Mouse (Mus musculus): Measurements from ENCODE around the gene 0610009B22Rik.

0610009B22Rik gene

DNA sequence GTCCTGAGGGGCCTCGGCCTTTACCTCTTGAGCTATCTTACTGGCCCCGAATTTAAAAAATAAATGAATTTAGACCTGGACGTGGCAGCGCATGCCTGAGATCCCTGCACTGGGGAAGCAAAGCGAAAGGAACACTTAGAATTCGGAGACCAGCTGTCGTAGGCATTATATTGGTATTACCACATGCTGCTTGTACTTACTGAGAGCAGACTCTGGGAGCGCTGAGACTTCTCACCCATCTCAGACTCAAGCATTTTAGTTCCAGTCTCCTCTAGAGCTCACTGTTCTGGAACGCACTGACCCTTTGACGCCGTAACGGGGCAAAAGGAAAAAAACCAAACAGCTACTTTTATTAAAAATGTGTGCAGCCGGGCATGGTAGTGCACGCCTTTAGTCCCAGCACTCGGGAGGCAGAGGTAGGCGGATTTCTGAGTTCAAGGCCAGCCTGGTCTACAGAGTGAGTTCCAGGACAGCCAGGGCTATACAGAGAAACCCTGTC, 26.8 kb downstream of the 0610009B22Rik start:
- DNase-seq (ENCODE audit: low read depth, low spot score), result no peak

DNA sequence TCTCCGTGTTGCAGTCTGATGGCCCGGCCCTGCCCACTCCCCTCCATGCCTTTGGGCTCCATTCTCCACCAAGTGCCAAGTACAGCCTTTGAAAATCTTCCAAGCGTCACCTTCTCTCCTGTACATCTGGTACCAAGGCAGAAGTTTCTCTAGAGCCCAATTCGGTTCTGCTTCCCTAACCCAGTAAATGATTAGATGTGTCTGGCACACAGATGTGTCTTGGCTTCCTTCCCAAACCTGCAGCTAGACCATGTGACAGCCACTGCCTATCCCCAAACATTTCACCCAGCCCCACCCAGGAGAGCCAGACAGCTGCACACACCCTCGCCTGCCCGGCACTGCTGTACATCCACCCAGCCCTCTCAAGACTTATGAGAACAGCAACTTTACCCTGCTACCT, 30.0 kb downstream of the 0610009B22Rik start:
- DNase-seq (ENCODE audit: low read depth, low spot score), result no peak

DNA sequence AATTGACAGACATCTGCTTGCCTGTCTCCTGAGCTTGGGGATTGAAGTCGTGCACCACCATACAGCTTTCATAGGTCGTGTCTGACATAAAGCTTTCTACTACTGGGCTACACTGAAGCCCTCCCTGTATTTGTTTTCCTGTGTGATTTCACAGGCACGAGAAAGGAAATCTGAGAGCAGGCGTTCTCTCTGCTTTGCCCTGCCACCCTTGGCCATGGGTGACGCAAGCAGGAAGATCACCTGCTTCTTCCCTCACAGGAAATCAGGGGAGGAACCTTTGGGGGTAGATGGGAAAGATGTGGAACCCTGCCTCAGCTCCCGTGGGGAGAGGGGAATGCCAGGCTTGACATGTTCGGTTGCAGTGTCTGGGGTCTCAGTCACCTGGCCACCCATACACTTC, 30.4 kb downstream of the 0610009B22Rik start:
- no peak for DNase-seq (ENCODE audit: low read depth, low spot score)

DNA sequence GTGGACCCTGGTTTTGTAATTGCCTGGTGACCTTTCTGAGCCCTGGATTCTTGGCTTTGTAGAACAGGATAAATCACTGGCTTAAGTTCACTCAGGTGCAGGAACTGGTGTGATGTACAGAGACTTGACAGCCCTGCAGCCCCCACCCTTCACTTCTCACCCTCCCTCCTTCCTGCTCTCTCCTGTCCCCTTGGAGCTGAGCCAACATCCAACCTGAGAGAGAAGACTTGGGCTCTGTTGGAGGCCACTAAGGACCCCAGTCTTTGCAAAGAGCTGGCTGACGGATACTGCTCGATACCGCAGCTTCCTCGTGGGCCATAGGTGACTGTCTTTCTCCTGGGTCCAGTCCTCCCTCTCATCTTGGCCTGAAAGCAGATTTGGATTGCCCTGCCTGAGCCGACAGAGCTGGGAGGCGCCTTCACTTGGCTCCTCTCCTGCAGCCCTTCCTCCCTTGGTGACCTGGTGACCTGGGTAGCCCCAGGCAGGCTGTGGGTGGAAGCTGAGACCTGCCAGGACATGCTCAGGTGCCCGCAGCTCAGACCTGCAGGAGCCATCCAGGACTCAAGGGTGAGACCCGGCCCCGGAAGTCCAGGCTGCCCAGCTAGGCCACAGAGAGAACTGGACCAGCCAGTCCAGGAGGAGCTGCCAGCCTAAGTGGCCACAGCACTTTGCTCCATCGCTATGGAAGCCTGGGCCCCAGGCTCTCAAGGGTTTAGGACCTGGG, 31.7 kb downstream of the 0610009B22Rik start:
- no peak for DNase-seq (ENCODE audit: low read depth, low spot score)

DNA sequence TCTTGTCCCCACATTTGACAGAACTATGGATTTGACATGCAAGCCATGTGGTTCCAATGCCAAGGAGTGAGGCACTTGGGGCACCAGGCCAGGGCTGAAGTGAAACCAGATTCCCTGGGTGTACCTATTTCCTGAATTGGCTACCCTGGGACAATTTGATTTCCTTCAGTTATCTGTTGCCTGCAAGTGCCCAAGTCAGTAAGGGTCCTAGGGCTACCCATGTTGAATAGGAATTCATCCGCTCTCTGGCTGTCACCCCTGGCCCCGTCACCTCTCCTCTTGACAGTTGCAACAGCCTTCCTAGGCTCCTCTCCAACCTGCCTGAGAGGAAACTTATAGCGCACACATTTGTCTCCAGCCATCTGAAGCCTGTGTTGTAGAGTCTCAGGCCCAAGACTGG, 33.8 kb downstream of the 0610009B22Rik start:
- no peak for DNase-seq (ENCODE audit: low read depth, low spot score)

DNA sequence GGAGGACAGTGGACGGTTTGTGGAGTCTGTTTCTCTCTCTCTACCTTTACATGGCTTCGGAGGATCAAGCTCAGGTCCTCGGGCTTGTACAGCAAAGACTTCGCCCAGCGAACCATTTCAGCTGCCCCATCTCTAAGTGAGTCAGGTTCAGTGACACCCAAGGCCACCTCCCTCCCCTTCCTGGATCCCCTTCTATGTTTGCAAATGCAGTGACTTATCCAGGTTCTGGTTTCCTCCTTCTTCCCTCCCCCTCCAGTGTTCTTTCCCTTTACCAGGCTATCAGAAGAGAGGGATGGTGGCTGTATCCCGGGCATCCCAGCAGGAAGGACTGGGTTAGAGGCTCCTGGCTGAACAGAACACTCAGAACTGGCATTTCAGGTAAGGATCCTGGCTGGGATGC, 34.9 kb downstream of the 0610009B22Rik start:
- no peak for DNase-seq (ENCODE audit: low read depth, low spot score)

DNA sequence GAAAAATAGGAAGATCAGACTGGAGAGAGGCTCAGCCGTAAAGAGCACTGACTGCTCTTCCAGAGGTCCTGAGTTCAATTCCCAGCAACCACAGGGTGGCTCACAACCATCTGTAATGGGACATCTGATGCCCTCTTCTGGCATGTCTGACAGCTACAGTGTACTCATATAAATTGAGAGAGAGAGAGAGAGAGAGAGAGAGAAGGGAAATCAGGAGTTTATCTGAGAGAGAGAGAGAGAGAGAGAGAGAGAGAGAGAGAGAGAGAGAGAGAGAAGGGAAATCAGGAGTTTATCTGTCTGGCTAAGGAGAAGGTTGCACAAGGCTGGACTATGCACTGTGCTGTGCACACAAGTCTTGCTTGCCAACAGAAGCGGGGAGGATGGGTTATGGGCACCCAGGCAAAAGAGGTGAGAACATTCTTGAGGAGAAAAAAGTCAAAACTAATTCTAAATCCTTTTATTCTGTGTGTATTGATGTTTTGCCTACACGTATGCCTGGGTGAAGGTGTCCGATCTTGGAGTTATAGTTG, 35.7 kb downstream of the 0610009B22Rik start:
- DNase-seq (ENCODE audit: low read depth, low spot score), result no peak

DNA sequence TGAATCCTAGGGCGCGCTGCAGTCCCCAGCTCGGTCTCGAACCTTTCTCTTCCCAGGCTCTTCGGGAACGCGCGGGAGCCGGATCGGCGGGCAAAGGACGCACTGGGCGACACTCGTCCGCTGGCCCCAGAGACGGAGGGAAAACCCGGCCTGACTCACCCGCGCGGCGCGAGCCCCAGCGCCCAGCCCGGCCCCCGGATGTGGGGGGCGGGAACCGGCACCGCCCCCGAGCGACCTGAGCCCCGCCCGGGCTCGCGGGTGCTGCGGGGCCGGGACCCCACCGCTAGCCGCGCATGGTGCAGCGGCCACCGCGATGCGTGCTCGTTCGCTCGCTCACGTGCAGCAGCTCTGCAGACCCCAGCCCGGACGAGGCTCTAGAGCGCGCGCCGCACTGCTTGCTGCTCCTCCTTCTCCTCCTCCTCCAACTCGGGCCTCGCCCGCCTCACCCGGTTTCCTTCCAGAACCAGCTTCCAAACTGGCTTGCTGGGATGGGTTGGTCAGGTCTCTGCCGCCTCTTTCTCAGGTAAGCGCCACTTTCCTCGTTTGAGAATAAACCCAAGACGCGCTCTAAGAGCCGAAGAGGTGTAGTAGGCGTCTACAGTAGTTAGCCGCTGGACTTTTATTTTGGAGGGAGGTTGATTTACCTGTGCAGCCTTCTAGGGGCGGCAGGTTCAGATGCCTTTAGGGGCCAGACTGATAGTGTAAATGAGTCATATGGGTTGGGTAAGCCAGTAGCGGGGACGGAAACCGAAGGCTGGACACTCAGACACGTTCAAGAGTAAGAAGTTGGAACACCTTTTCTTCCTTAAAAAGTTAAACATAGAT, 37.8 kb downstream of the 0610009B22Rik start, which contains the start of the genes N4bp3 and D930048N14Rik:
Gene N4bp3, minus strand, starts transcription at position 152 of the 825 bp plus-strand sequence.
Gene D930048N14Rik, plus strand, starts transcription at position 264 of the 825 bp plus-strand sequence.
- DNase-seq (ENCODE audit: low read depth, low spot score), result peak; percentile 78

DNA sequence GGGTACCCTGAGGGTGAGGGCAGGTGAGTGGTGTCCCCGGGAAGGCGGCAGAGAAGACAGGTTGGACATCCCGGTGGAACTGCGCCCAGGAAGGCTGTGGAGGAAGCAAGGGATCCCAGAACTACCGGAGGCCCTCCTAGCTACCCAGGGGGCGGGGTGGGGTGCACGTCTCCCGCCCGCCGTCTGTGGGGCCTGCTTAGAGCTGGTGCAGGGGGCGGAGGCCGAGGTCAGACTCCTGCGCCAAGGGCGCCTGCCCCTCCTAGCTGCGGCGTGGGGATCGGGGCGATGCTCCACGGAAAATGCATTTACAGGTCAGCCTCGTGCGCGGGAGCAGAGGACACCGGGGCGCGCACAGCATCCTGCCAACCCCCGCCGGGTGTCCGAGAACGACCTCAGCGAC, 38.4 kb downstream of the 0610009B22Rik start:
- DNase-seq (ENCODE audit: low read depth, low spot score), result no peak

DNA sequence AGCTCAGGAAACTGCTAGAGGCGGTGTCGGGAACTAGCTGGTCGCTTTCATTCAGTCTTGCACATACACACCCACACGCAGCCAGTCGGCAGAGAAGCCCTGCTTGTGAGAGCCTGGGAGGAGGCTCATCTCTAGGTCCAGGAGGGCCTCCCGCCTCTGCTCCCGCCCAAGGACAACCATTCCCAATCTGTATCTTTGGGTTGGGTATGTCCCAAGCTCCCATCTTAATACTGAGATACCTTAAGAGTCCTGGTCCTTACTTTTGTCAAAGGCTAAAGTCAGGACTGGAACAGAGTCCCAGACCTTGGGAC, 38.8 kb downstream of the 0610009B22Rik start:
- peak; percentile 62 for DNase-seq (ENCODE audit: low read depth, low spot score)

DNA sequence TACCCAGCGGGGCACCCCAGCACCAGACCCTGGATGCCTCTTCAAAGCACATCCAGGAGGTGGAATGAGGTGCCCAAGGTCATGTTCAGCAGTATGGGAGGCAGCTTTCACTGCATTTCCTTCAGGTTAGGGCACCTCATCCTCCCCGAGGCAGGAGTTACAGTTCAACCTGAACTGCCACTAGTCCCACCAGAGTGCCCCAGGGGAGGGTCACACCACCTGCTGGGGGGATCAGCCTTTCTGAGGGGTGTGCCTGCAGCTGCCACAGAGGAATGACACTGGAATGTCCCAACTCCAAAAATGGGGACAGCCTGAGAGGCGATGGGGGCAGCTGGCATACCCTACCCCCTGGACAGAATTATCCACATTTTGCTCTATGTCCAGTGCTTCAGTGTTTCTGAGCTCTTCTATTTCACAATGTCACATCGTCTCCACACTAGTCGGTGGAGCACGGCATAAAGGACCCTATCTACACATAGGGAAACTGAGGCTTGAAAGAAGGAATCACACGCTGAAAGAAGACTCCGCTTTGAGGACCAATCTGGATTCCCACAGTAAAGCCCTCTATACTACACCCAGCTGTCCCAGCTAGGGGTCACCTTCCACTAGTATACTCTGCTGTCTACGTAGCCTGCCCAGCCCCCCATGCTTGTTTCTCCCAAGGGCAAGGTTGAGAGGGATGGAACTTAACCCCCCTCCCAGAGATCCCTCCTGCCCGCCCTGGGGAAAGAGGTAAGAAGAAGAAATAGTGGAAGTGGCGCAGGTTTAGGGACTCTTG, 39.4 kb downstream of the 0610009B22Rik start:
- no peak for DNase-seq (ENCODE audit: low read depth, low spot score)

DNA sequence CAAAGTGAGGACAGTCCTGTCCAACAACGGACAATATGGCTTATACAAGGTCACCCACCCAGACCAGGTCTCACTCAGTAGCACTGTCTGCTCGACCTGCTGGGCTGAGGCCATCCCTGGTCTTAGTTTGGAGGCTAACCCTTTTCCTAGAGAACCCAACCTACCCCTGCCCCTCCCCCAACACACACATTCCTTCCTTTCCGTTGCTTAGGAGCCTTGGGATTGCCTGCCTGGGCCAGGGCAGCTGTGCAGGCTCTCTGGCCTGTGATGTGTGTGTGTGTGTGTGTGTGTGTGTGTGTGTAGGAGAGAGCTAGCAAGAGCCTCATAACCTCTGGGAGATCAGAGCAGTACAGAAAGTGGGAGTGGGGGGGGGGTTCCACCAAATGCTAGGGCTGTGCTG, 40.1 kb downstream of the 0610009B22Rik start:
- no peak for DNase-seq (ENCODE audit: low read depth, low spot score)

DNA sequence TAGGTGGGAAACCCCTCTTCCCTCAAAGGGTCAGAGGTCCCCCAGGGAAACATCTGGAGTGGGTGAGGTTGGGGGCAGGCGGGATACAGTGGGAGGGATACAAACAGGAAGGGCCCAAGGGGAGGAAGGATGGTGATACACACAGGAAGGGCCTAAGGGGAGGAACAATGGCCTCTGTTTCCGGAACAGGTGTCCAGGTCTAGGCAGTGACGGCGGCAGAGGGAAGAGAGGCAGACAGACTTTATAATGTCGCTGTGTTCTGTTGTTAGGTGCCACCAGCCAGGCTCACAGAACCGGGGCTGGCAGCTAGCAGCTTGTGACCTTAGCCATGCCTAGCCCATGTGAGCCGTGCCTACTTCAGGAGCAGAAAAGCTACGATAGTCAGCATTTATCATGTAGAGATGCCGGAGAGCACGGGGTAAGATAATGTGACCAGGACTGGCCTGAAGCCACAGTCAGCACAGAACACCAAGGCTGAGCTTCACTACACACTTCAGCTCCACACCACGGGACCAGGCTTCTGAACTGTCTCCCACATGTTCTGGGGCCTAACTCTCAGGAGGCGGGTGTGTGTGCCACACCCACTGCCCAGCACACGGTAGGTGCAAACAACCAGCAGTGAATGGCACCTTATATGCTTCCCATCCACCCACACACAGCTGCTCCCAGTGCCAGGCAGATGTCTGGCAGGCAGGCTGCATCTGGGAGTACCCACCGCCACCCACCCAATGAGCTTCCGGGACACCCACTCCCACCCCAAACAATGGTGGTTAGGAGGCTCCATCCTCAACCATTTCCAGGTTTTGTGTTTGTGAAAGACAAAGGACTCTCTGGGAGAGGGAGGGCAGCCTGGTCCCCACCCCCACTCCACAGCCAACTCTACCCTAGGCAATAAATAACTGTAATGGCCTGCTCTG, 41.7 kb downstream of the 0610009B22Rik start:
- DNase-seq (ENCODE audit: low read depth, low spot score), result no peak

DNA sequence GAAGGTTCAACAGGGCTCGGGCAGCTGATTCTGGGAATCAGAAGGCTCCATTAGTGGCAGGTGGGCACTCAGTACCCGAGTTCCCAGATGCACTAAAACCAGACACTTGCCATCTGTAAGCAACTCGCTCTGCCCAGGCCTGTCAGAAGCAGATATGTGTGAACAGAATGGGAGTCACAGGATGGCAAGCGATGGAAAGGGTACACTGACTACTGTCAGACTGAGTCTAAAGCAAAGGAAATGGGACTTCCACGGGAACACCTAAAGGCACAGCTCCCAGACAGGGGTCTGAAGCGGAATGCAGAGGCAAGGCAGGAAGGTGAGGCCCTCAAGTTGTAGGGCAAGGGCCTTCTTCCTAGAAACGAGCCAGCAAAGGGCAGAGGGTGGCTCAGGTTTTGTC, 42.4 kb downstream of the 0610009B22Rik start:
- DNase-seq (ENCODE audit: low read depth, low spot score), result no peak

DNA sequence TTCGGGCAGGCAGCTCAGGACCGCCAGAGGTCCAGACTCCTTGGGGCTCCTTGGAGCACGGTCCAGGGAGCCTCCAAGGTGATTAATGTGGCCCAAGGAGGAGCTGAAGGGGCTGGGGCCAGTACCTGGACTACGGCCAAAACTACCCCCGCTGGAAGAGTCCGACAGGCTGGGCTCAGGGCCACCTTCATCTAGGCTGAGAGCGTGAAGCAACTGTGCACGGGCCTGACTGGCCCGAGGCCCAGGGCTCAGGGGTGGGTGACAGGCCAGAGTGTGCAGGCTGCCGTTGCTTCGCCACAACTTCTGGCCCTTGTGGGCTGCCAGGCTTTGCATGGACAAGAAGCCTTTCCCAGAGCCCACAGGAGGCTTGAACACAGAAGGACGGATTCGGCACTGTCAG, 43.4 kb downstream of the 0610009B22Rik start:
- no peak for DNase-seq (ENCODE audit: low read depth, low spot score)

DNA sequence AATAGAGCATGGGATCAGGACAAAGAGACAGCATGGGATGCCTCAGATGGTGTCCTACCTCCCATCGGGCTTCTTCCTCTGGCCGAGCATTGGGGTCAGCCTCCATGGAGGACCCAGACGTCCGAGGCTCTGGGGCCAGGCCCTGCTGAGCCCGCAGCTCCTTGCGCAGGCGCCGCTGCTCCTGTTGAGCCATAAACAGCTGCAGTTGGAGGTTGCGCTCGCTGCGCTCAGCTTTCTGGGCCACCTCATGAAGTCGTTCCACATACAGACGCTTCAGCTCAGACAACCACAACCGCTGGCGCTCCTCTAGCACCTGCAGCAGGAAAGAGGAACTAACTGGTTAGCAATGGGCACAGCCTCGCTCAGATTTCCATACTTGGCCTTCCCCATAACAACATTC, 44.5 kb downstream of the 0610009B22Rik start:
- peak; percentile 41 for DNase-seq (ENCODE audit: low read depth, low spot score)

DNA sequence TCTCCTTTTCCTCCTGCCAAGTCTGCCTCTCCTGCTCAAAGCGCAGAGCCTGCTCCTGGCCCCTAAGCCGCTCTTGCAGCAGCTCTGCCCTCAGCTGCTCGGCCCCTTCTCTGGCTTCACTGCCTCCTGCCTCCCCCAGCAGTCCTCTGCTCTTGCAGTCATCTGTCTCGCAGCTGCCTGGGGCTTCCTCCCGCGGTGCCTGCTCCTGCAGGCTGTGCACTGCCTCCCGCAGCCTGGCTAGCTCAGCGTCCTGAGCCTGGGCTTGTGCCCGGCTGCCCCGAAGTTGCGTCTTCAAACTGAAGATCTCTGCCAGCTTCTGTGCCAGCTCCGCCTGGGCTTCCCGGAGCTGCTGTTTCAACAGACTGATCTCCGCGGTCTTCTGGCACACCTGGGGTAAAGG, 44.9 kb downstream of the 0610009B22Rik start:
- DNase-seq (ENCODE audit: low read depth, low spot score), result no peak

DNA sequence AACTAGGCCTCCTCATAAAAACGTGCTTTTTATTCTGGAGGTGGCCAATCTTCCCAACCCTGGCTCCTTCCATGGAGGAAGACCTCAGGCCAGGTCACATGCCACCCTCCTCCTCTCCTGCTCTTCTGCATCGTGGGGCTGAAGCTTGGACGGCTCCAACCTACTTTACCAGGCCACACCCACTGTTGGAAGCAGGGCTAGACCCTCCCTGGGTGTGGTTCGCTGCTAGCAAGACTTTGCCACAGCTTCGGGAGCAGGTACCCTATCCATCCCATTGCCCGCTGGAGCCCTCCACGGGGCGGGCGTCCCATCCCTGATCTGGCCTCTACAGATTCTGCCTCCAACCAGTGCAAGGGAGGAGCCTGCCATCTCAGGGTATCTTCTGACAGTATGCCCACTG, 45.5 kb downstream of the 0610009B22Rik start:
- no peak for DNase-seq (ENCODE audit: low read depth, low spot score)

DNA sequence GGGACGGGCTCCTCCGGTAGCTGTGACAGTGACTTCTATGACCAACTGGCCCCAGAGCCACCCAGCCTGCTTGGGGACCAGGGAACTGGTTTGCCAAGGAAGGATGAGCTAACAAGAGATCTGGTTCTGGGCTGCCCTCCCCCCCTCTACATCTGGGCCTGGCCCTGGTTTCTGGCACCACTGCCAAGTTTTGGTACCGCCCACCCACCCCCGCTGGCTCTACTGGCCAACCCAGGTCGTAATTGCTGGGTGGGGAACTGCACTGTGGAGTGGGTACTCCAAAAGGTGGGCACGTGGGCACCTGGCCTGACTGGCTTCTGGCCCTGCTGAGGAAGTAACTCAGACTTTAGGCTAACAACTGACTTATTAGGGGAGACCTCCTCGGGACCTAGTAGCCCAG, 47.9 kb downstream of the 0610009B22Rik start:
- no peak for DNase-seq (ENCODE audit: low read depth, low spot score)

DNA sequence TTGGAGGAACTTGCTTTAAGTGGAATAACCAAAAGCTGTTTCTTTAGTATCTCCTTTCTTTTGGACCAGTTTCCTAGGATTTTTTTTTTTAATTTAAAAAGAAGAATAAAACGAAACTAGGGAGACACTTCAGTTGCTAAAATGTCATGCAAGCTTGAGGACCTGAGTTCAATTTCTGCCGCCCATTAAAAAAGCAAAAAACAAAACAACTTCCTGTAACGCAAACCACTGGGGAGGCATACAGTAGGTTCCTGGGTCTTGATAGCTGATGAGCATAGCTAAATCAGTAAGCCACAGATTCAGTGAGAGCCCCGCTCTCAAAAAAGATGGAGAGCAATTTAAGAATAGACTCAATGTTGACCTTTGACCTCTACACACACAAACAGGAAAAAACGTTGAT, 50.2 kb downstream of the 0610009B22Rik start:
- no peak for DNase-seq (ENCODE audit: low read depth, low spot score)

DNA sequence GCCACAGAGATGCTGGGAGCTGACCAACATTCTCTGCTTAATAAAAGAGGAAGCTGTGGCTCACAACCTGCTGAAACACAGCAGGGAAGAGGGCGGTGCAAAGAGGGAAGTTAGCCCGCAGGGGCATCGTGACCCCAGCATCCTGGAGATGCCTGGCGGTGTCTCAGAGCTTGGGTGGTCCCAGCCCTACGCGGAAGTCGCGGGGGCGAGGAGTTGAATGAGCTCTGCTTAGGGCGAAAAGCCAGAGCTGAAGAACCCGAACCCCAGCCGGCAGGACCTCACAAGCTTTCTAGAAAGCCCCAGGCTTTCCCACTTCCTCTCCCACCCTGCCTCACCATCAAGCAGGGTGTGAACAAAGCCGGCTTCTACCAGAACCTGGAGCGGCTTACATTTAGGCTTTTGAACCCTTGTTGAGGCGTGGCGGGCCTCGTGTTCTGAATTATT, 50.7 kb downstream of the 0610009B22Rik start:
- peak; percentile 52 for DNase-seq (ENCODE audit: low read depth, low spot score)

Measured in CD4-positive, CD25-positive, alpha-beta regulatory T cell, adult 2 months (primary cell).